Comparison of ENCODE assay signal across 11 mouse cellular contexts in the genomic region with DNA sequence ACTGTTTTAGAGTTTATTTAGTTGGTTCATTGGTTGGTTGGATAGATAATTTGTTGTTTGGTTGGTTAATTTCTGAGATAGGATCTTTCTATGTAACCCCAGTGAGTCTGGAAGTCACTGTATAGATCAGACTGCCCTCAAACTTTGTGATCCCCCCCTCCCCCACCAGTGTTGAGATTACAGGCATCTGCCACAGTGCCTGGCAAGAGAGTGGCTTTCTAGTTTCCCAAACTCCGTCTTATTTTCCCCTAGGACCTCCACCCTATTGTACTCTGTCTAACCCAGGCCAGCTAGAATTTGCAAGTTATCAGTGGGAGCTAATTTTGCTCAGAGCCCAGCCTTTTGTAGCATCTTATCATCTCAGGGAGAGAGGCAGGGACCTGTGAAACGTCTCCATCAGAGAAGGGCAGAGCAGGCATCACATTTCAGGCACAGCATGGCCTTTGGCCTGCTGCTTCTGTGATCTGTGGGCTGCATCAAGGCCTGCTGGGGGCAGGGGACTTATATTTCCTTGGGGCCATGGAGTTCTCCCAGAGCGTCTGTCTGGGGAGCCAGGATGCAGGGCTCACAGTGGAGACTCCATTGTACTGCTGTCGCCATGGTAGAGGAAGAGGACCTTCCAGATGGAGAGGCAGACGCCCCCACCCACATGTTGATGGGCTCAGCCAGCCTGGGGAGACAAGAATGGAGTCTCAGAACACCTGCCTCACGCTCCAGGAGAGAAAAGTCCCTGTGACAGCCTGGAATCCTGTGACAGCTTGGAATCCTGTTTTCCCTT. TPM values are rescaled to one million over a fixed set of nuclear protein-coding genes. Genes with fewer than 3 reads are reported as not detected.
DNase-seq lines count a peak whose midpoint lies in the region; ATAC-seq and TF ChIP-seq lines count a peak whose summit lies in the region.
"Had no signal": no experiment of that assay in that cellular context is flagged by ENCODE, and none has a peak within 500 bp of the region (broad histone marks: within the 10 kb centered on the region; RNA-seq: fewer than 3 reads in every experiment).

No protein-coding gene starts in this region.

- no peak overlapping the region for H3K4me3 ChIP-seq in heart, embryonic 11.5 days (ENCODE audit: low read depth, low read length)
- H3K4me3 ChIP-seq in hindbrain, embryonic 11.5 days (ENCODE audit: low read depth, low read length), result no peak overlapping the region

- no peak for TF ChIP-seq POLR2A in brain, embryonic 14.5 days (IDR thresholded peaks at IDR 0.05; ENCODE audit: borderline replicate concordance, extremely low read depth, insufficient read depth, insufficient read length, poor library complexity, severe bottlenecking)

- peak overlapping the region; percentile 49; the same call in 1 of the 2 replicates for H3K9ac ChIP-seq in heart, embryonic 11.5 days (ENCODE audit: low read depth, low read length)
- no peak overlapping the region for H3K9ac ChIP-seq in hindbrain, embryonic 11.5 days (ENCODE audit: low read depth, low read length)

- intact Hi-C loops in left cerebral cortex, postnatal 25 days (cut with DNase I), result no loop called here

- no peak for DNase-seq in heart, adult 8-10 months (ENCODE audit: low spot score)
- DNase-seq in brain, embryonic 14.5 days (ENCODE audit: low read depth), result peak; percentile 55
- peak; percentile 43 for DNase-seq in hindbrain, embryonic 11.5 days (ENCODE audit: low spot score)
- peak; percentile 59 to 86 for DNase-seq in left cerebral cortex, postnatal 25 days (ENCODE audit: low spot score in 2 of 2)
- DNase-seq in thymus, postnatal 4 days, result no peak
- DNase-seq in cerebellum, postnatal 4 days (ENCODE audit: low spot score in 2 of 2), result no peak
- DNase-seq in adrenal gland, adult (ENCODE audit: inconsistent age in 2 of 2, low spot score in 1 of 2), result no peak
- DNase-seq: kidney, adult 11 months had no signal

- H3K4me2 ChIP-seq in heart, embryonic 11.5 days, result 0 out of 2 replicates have a peak overlapping the region, but pooled peaks have one; percentile 4
- H3K4me2 ChIP-seq in hindbrain, embryonic 11.5 days (replicated peaks; ENCODE audit: low read depth, low read length), result no peak overlapping the region

- H3K27ac ChIP-seq in heart, embryonic 11.5 days (ENCODE audit: low read depth, low read length), result peak overlapping the region; percentile 81
- peak overlapping the region; percentile 63; the same call in 1 of the 2 replicates for H3K27ac ChIP-seq in hindbrain, embryonic 11.5 days (ENCODE audit: low read depth, low read length)

- whole genome bisulfite sequencing in heart, embryonic 11.5 days (ENCODE audit: insufficient replicate concordance), result 1% methylated on average over 5 of the region's 6 CpGs
- 10% methylated on average over 5 of the region's 6 CpGs for WGBS in hindbrain, embryonic 11.5 days

- H3K4me1 ChIP-seq in heart, embryonic 11.5 days (ENCODE audit: control insufficient read depth, insufficient read depth, low read length), result peaks cover 40% of the 10 kb centered on the region
- H3K4me1 ChIP-seq in hindbrain, embryonic 11.5 days (replicated peaks; ENCODE audit: control insufficient read depth, insufficient read depth, low read length), result no peaks in the 10 kb centered on the region

- no peak for TF ChIP-seq CTCF in brain, embryonic 14.5 days (IDR thresholded peaks at IDR 0.05; ENCODE audit: borderline replicate concordance, extremely low read depth, insufficient read depth, insufficient read length)

- no peaks in the 10 kb centered on the region for H3K9me3 ChIP-seq in heart, embryonic 11.5 days (replicated peaks; ENCODE audit: control insufficient read depth, low read length)
- no peaks in the 10 kb centered on the region for H3K9me3 ChIP-seq in hindbrain, embryonic 11.5 days (ENCODE audit: control insufficient read depth, low read length)

- peaks cover 7% of the 10 kb centered on the region; the same call in 1 of the 2 replicates for H3K36me3 ChIP-seq in heart, embryonic 11.5 days (ENCODE audit: control insufficient read depth, insufficient read depth, low read length)
- H3K36me3 ChIP-seq in hindbrain, embryonic 11.5 days (ENCODE audit: control insufficient read depth, insufficient read depth, low read length), result no peaks in the 10 kb centered on the region

- no peak for ATAC-seq in heart, embryonic 11.5 days (replicated peaks; ENCODE audit: insufficient number of reproducible peaks, low FRiP score, low TSS enrichment)
- peak; percentile 81 for ATAC-seq in hindbrain, embryonic 11.5 days (ENCODE audit: low FRiP score)

- no peaks in the 10 kb centered on the region for H3K27me3 ChIP-seq in heart, embryonic 11.5 days (ENCODE audit: control insufficient read depth, insufficient read depth, low read length)
- H3K27me3 ChIP-seq in hindbrain, embryonic 11.5 days (ENCODE audit: control insufficient read depth, insufficient read depth, low read length), result no peaks in the 10 kb centered on the region

RNA-seq across cellular contexts. Expression of a gene that starts 27.1 kb away (rescaled TPM):
- polyA plus RNA-seq in heart, embryonic 11.5 days (2014; fragmentation: Nextera tagmentation; extraction: Ambion mirVana), result 4.6 and 5.3 TPM in 2 replicates
- total RNA-seq in heart, adult 8-10 months (2022), result under 1 TPM; 0.22 to 0.57 (median 0.48) TPM
- polyA plus RNA-seq in brain, embryonic 14.5 days (2012; rRNA removed), result 0.67 and 1.2 TPM in 2 replicates
- polyA plus RNA-seq in hindbrain, embryonic 11.5 days (2014; fragmentation: Nextera tagmentation; extraction: Ambion mirVana), result 8.5 and 10.4 TPM in 2 replicates
- 1 to 10 TPM in 1 of 2 experiments, under 1 TPM in 1; 0.69 to 1.1 TPM for total RNA-seq in left cerebral cortex, postnatal 25 days (2021)

RNA-seq across cellular contexts. Expression of a gene that starts 31.1 kb away (rescaled TPM):
- 23.2 and 25.1 TPM in 2 replicates for polyA plus RNA-seq in heart, embryonic 11.5 days (2014; fragmentation: Nextera tagmentation; extraction: Ambion mirVana)
- total RNA-seq in heart, adult 8-10 months (2022), result 1 to 10 TPM in 3 of 4 experiments, under 1 TPM in 1; 0.87 to 2.2 (median 1.4) TPM
- polyA plus RNA-seq in brain, embryonic 14.5 days (2012; rRNA removed), result 6.2 and 8.2 TPM in 2 replicates
- 34.2 and 37.7 TPM in 2 replicates for polyA plus RNA-seq in hindbrain, embryonic 11.5 days (2014; fragmentation: Nextera tagmentation; extraction: Ambion mirVana)
- 1 to 10 TPM; 3.7 to 3.8 TPM for total RNA-seq in left cerebral cortex, postnatal 25 days (2021)

RNA-seq across cellular contexts. Expression of a gene that starts 41.6 kb away (rescaled TPM):
- not detected in 2 replicates for polyA plus RNA-seq in heart, embryonic 11.5 days (2014; fragmentation: Nextera tagmentation; extraction: Ambion mirVana)
- total RNA-seq in heart, adult 8-10 months (2022), result not detected
- not detected in 2 replicates for polyA plus RNA-seq in brain, embryonic 14.5 days (2012; rRNA removed)
- not detected in 2 replicates for polyA plus RNA-seq in hindbrain, embryonic 11.5 days (2014; fragmentation: Nextera tagmentation; extraction: Ambion mirVana)
- not detected for total RNA-seq in left cerebral cortex, postnatal 25 days (2021)
- polyA plus RNA-seq: lung, embryonic 16.5 days; spleen, adult 2 months had no signal

Comparison
In these comparisons a context has a peak if more than half of its experiments do, and no peak if none do; other contexts are left out.
1. DNase-seq: peak in brain, embryonic 14.5 days (single experiment), hindbrain, embryonic 11.5 days (single experiment) and left cerebral cortex, postnatal 25 days (2 of 2); none in heart, adult 8-10 months (single experiment), thymus, postnatal 4 days (single experiment), cerebellum, postnatal 4 days (0 of 2) and adrenal gland, adult (0 of 2).